ENCODE assay signal across 10 mouse cellular contexts in genomic region chr13:31578389-31578788, GRCm38 (mm10). TPM values are rescaled to one million over a fixed set of nuclear protein-coding genes. Genes with fewer than 3 reads are reported as not detected.
DNase-seq lines count a peak whose midpoint lies in the region; ATAC-seq and TF ChIP-seq lines count a peak whose summit lies in the region.
"Had no signal": no experiment of that assay in that cellular context is flagged by ENCODE, and none has a peak within 500 bp of the region (broad histone marks: within the 10 kb centered on the region; RNA-seq: fewer than 3 reads in every experiment).

No protein-coding gene starts in this region.

- TF ChIP-seq POLR2A in limb, embryonic 14.5 days (IDR thresholded peaks at IDR 0.05; ENCODE audit: borderline replicate concordance, extremely low read depth, insufficient read depth, insufficient read length) = no peak
- no peak for TF ChIP-seq POLR2A in heart, adult 2 months (IDR thresholded peaks at IDR 0.05; ENCODE audit: insufficient read depth, low read depth, low read length)

- no peak overlapping the region for H3K9ac ChIP-seq in midbrain, embryonic 12.5 days (replicated peaks)
- no peak overlapping the region for H3K9ac ChIP-seq in midbrain, embryonic 11.5 days (ENCODE audit: low read length)
- H3K9ac ChIP-seq in limb, embryonic 14.5 days (ENCODE audit: low read depth, low read length, severe bottlenecking) = no peak overlapping the region
- peak overlapping the region; percentile 43 for H3K9ac ChIP-seq in stomach, postnatal 0 days (ENCODE audit: low read length)
- H3K9ac ChIP-seq in heart, adult 2 months (ENCODE audit: low read depth, low read length) = no peak overlapping the region
- H3K9ac ChIP-seq: embryonic facial prominence, embryonic 12.5 days had no signal

- no peak for DNase-seq in midbrain, embryonic 11.5 days (ENCODE audit: low spot score, missing footprints)
- peak; percentile 85 for DNase-seq in kidney, adult 11 months
- DNase-seq in limb, embryonic 14.5 days (ENCODE audit: low spot score) = peak; percentile 44
- peak; percentile 75 for DNase-seq in stomach, postnatal 0 days (ENCODE audit: low spot score)
- no peak for DNase-seq in retina, postnatal 1 day
- no peak for DNase-seq in heart, adult 2 months
- DNase-seq in left cerebral cortex, adult 8-10 months (ENCODE audit: low spot score in 2 of 2) = no peak

- H3K9me3 ChIP-seq in midbrain, embryonic 12.5 days = no peaks in the 10 kb centered on the region
- no peaks in the 10 kb centered on the region for H3K9me3 ChIP-seq in midbrain, embryonic 11.5 days (ENCODE audit: control insufficient read depth, low read length)
- H3K9me3 ChIP-seq in limb, embryonic 14.5 days (ENCODE audit: control insufficient read depth, low read length) = no peaks in the 10 kb centered on the region
- H3K9me3 ChIP-seq in stomach, postnatal 0 days (ENCODE audit: control insufficient read depth, low read length) = no peaks in the 10 kb centered on the region
- H3K9me3 ChIP-seq: embryonic facial prominence, embryonic 12.5 days had no signal

- no peaks in the 10 kb centered on the region; the same call in none of the 2 replicates for H3K4me1 ChIP-seq in midbrain, embryonic 12.5 days
- no peaks in the 10 kb centered on the region for H3K4me1 ChIP-seq in midbrain, embryonic 11.5 days (ENCODE audit: control insufficient read depth, insufficient read depth, low read length)
- peaks cover 9% of the 10 kb centered on the region for H3K4me1 ChIP-seq in limb, embryonic 14.5 days (ENCODE audit: control insufficient read depth, insufficient read depth, low read length)
- no peaks in the 10 kb centered on the region; the same call in 1 of the 2 replicates for H3K4me1 ChIP-seq in stomach, postnatal 0 days (replicated peaks; ENCODE audit: control insufficient read depth, insufficient read depth)
- no peaks in the 10 kb centered on the region for H3K4me1 ChIP-seq in heart, adult 2 months (ENCODE audit: control insufficient read depth, insufficient read depth, low read length)

- TF ChIP-seq EP300 in stomach, postnatal 0 days (optimal IDR thresholded peaks at IDR 0.05) = peak; percentile 78
- no peak for TF ChIP-seq EP300 in heart, adult 2 months (IDR thresholded peaks at IDR 0.05; ENCODE audit: insufficient read depth, low read depth, low read length)

- 0 out of 2 replicates have a peak, but pooled peaks have one; percentile 12 for ATAC-seq in midbrain, embryonic 12.5 days (ENCODE audit: low FRiP score, low read depth)
- no peak for ATAC-seq in midbrain, embryonic 11.5 days (ENCODE audit: low FRiP score)
- ATAC-seq in limb, embryonic 14.5 days (ENCODE audit: low FRiP score, low read depth) = no peak
- peak; percentile 95 for ATAC-seq in stomach, postnatal 0 days (ENCODE audit: low FRiP score, low TSS enrichment)

- 56% methylated on average over 10 of the region's 10 CpGs for WGBS in midbrain, embryonic 12.5 days
- 72% methylated on average over 10 of the region's 10 CpGs for WGBS in midbrain, embryonic 11.5 days
- WGBS in limb, embryonic 14.5 days = 19% methylated on average over 10 of the region's 10 CpGs
- 40% methylated on average over 10 of the region's 10 CpGs for WGBS in stomach, postnatal 0 days
- WGBS in heart, adult 2 months = 76% methylated on average over 10 of the region's 10 CpGs

- intact Hi-C loops in heart, adult 2 months (cut with DNase I) = no loop called here

- no peaks in the 10 kb centered on the region for H3K79me2 ChIP-seq in heart, adult 2 months (replicated peaks; ENCODE audit: control insufficient read depth, insufficient read depth, low read length)

- H3K4me3 ChIP-seq in midbrain, embryonic 12.5 days = no peak overlapping the region
- no peak overlapping the region for H3K4me3 ChIP-seq in midbrain, embryonic 11.5 days (ENCODE audit: low read depth, low read length)
- H3K4me3 ChIP-seq in limb, embryonic 14.5 days (replicated peaks; ENCODE audit: low read length) = no peak overlapping the region
- no peak overlapping the region for H3K4me3 ChIP-seq in stomach, postnatal 0 days (ENCODE audit: low read depth, low read length)
- no peak overlapping the region for H3K4me3 ChIP-seq in heart, adult 2 months
- H3K4me3 ChIP-seq: embryonic facial prominence, embryonic 12.5 days had no signal

- no peaks in the 10 kb centered on the region for H3K27me3 ChIP-seq in midbrain, embryonic 12.5 days
- no peaks in the 10 kb centered on the region for H3K27me3 ChIP-seq in midbrain, embryonic 11.5 days (ENCODE audit: control insufficient read depth, insufficient read depth, low read length)
- no peaks in the 10 kb centered on the region; the same call in 1 of the 2 replicates for H3K27me3 ChIP-seq in limb, embryonic 14.5 days (ENCODE audit: control insufficient read depth, insufficient read depth, low read length)
- H3K27me3 ChIP-seq in stomach, postnatal 0 days (ENCODE audit: control insufficient read depth, insufficient read depth, low read length) = no peaks in the 10 kb centered on the region
- H3K27me3 ChIP-seq in heart, adult 2 months (ENCODE audit: control insufficient read depth, insufficient read depth, low read length) = no peaks in the 10 kb centered on the region

- no peak overlapping the region for H3K4me2 ChIP-seq in midbrain, embryonic 12.5 days (replicated peaks)
- H3K4me2 ChIP-seq in midbrain, embryonic 11.5 days = no peak overlapping the region
- no peak overlapping the region for H3K4me2 ChIP-seq in limb, embryonic 14.5 days (replicated peaks; ENCODE audit: low read depth, low read length, severe bottlenecking)
- peak overlapping the region; percentile 42 for H3K4me2 ChIP-seq in stomach, postnatal 0 days (replicated peaks; ENCODE audit: low read depth)
- H3K4me2 ChIP-seq: embryonic facial prominence, embryonic 12.5 days had no signal

- H3K36me3 ChIP-seq in midbrain, embryonic 12.5 days = no peaks in the 10 kb centered on the region
- no peaks in the 10 kb centered on the region for H3K36me3 ChIP-seq in midbrain, embryonic 11.5 days (ENCODE audit: control insufficient read depth, insufficient read depth, low read length)
- H3K36me3 ChIP-seq in limb, embryonic 14.5 days (ENCODE audit: control insufficient read depth, insufficient read depth, low read length) = no peaks in the 10 kb centered on the region
- no peaks in the 10 kb centered on the region for H3K36me3 ChIP-seq in stomach, postnatal 0 days (ENCODE audit: control insufficient read depth, insufficient read depth, low read length)
- H3K36me3 ChIP-seq in heart, adult 2 months (ENCODE audit: control insufficient read depth, insufficient read depth, low read length) = no peaks in the 10 kb centered on the region
- H3K36me3 ChIP-seq: embryonic facial prominence, embryonic 12.5 days had no signal

- H3K27ac ChIP-seq in midbrain, embryonic 12.5 days (replicated peaks) = no peak overlapping the region
- no peak overlapping the region for H3K27ac ChIP-seq in midbrain, embryonic 11.5 days (ENCODE audit: low read depth, low read length)
- no peak overlapping the region for H3K27ac ChIP-seq in limb, embryonic 14.5 days (replicated peaks; ENCODE audit: low read depth, low read length)
- peak overlapping the region; percentile 83 for H3K27ac ChIP-seq in stomach, postnatal 0 days (replicated peaks)
- H3K27ac ChIP-seq in heart, adult 2 months = no peak overlapping the region
- H3K27ac ChIP-seq: embryonic facial prominence, embryonic 12.5 days had no signal

- TF ChIP-seq CTCF in stomach, postnatal 0 days (IDR thresholded peaks at IDR 0.05; ENCODE audit: low read depth) = no peak
- no peak for TF ChIP-seq CTCF in heart, adult 2 months (IDR thresholded peaks at IDR 0.05)

RNA-seq across cellular contexts. Expression of gene A530084C06Rik, which starts 19.3 kb away (rescaled TPM):
- not detected in 2 replicates for polyA plus RNA-seq in midbrain, embryonic 12.5 days (2016; fragmentation: Nextera tagmentation; extraction: Ambion mirVana)
- not detected in 2 replicates for polyA plus RNA-seq in midbrain, embryonic 11.5 days (2014; fragmentation: Nextera tagmentation; extraction: Ambion mirVana)
- 1.1 and 1.4 TPM in 2 replicates for polyA plus RNA-seq in limb, embryonic 14.5 days (2012; rRNA removed)
- not detected in 2 replicates for polyA plus RNA-seq in limb, embryonic 14.5 days (2014; fragmentation: Nextera tagmentation; extraction: Ambion mirVana)
- polyA plus RNA-seq in stomach, postnatal 0 days (2015; fragmentation: Nextera tagmentation; extraction: Ambion mirVana) = not detected in 2 replicates
- under 1 TPM in 1 of 2 experiments, not detected in 1; 0.08 TPM for total RNA-seq in heart, adult 2 months (2021)
- not detected in 2 replicates for polyA plus RNA-seq in heart, adult 2 months (2012; rRNA removed)
- total RNA-seq in left cerebral cortex, adult 8-10 months (2022) = under 1 TPM; 0.28 to 0.40 (median 0.35) TPM
- polyA plus RNA-seq: embryonic facial prominence, embryonic 12.5 days; heart, embryonic 14.5 days had no signal

RNA-seq across cellular contexts. Expression of gene Foxq1, which starts 22.5 kb away (rescaled TPM):
- polyA plus RNA-seq in midbrain, embryonic 12.5 days (2016; fragmentation: Nextera tagmentation; extraction: Ambion mirVana) = 2.8 and 3.3 TPM in 2 replicates
- polyA plus RNA-seq in midbrain, embryonic 11.5 days (2014; fragmentation: Nextera tagmentation; extraction: Ambion mirVana) = 1.8 and 2.2 TPM in 2 replicates
- 2.9 and 3.1 TPM in 2 replicates for polyA plus RNA-seq in limb, embryonic 14.5 days (2012; rRNA removed)
- polyA plus RNA-seq in limb, embryonic 14.5 days (2014; fragmentation: Nextera tagmentation; extraction: Ambion mirVana) = 2.5 and 3.3 TPM in 2 replicates
- polyA plus RNA-seq in stomach, postnatal 0 days (2015; fragmentation: Nextera tagmentation; extraction: Ambion mirVana) = 35.7 and 47.1 TPM in 2 replicates
- under 1 TPM; 0.07 to 0.13 TPM for total RNA-seq in heart, adult 2 months (2021)
- 0.06 and 0.16 TPM in 2 replicates for polyA plus RNA-seq in heart, adult 2 months (2012; rRNA removed)
- 1 to 10 TPM; 2.3 to 2.8 (median 2.6) TPM for total RNA-seq in left cerebral cortex, adult 8-10 months (2022)

RNA-seq across cellular contexts. Expression of gene Foxf2, which starts 47.2 kb away (rescaled TPM):
- 7.6 and 7.9 TPM in 2 replicates for polyA plus RNA-seq in midbrain, embryonic 12.5 days (2016; fragmentation: Nextera tagmentation; extraction: Ambion mirVana)
- 5.1 and 5.6 TPM in 2 replicates for polyA plus RNA-seq in midbrain, embryonic 11.5 days (2014; fragmentation: Nextera tagmentation; extraction: Ambion mirVana)
- polyA plus RNA-seq in limb, embryonic 14.5 days (2012; rRNA removed) = 12.8 and 19.9 TPM in 2 replicates
- 5.0 and 6.1 TPM in 2 replicates for polyA plus RNA-seq in limb, embryonic 14.5 days (2014; fragmentation: Nextera tagmentation; extraction: Ambion mirVana)
- 10.0 and 12.5 TPM in 2 replicates for polyA plus RNA-seq in stomach, postnatal 0 days (2015; fragmentation: Nextera tagmentation; extraction: Ambion mirVana)
- under 1 TPM in 1 of 2 experiments, not detected in 1; 0.10 TPM for total RNA-seq in heart, adult 2 months (2021)
- polyA plus RNA-seq in heart, adult 2 months (2012; rRNA removed) = 0.09 and 0.27 TPM in 2 replicates
- total RNA-seq in left cerebral cortex, adult 8-10 months (2022) = 1 to 10 TPM; 3.7 to 5.1 (median 4.6) TPM

Comparison
In these comparisons a context has a peak if more than half of its experiments do, and no peak if none do; other contexts are left out.
1. ATAC-seq: peak in midbrain, embryonic 12.5 days (single experiment) and stomach, postnatal 0 days (single experiment); none in midbrain, embryonic 11.5 days (single experiment) and limb, embryonic 14.5 days (single experiment).
2. DNase-seq: peak in kidney, adult 11 months (single experiment), limb, embryonic 14.5 days (single experiment) and stomach, postnatal 0 days (single experiment); none in midbrain, embryonic 11.5 days (single experiment), retina, postnatal 1 day (single experiment), heart, adult 2 months (0 of 2) and left cerebral cortex, adult 8-10 months (0 of 2).